Mouse (Mus musculus): ENCODE data around the gene Zfp580. TPM values are rescaled to one million over a fixed set of nuclear protein-coding genes. Genes with fewer than 3 reads are reported as not detected.

The Zfp580 gene
- total RNA-seq, 1 experiment: 3.3 TPM

DNA sequence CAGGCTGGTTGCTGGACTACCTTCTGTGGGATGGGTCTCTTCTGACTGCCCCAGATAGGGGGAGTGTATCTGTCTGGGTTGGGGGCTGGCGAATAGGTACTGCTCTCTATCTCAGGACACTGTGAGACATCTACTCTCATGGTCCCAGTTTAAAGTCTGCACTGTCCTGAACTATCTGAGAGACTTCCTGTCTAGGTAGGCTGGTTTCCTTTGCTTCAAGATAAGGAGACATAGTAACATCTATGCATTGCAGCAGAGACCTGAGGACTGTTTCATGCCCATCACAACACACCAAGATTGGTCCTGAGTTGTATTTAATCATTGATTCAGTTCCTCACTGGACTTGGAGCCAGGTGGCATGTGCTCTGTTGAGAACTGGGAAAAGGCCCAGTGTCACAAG, 34.2 kb downstream of the Zfp580 start:
- in situ Hi-C loops (cut with MboI; ENCODE audit: low sequenced_read_pairs in 2 of 2, unreplicated experiment in 2 of 2): no loop called here
- Histone ChIP-seq H3K9ac (ENCODE audit: insufficient read depth, low read depth, low read length, poor library complexity, severe bottlenecking) (no peak overlapping the region), H3K4me1 (ENCODE audit: control insufficient read depth in 2 of 2, insufficient read depth in 2 of 2, low read length in 2 of 2, poor library complexity in 1 of 2) (0 out of 4 replicates have a peak, but pooled peaks cover 0 to 2% of the 10 kb centered on the region in 2 experiments), H3K4me3 (ENCODE audit: insufficient read depth in 1 of 2, low read depth in 1 of 2, low read length in 2 of 2, poor library complexity in 1 of 2, severe bottlenecking in 1 of 2) (no peak overlapping the region), H3K36me3 (ENCODE audit: control insufficient read depth, insufficient read depth, low read length, poor library complexity, severe bottlenecking) (peaks cover 44% of the 10 kb centered on the region), H3K9me3 (ENCODE audit: control insufficient read depth, insufficient read depth, low read depth, low read length) (no peaks in the 10 kb centered on the region), H3K27ac (ENCODE audit: insufficient read depth, low read depth, low read length, poor library complexity, severe bottlenecking) (no peak overlapping the region)
- no peak for TF ChIP-seq MAFK (IDR thresholded peaks at IDR 0.05; ENCODE audit: insufficient read depth, low read depth, low read length)
- no peak for TF ChIP-seq CHD2 (IDR thresholded peaks at IDR 0.05; ENCODE audit: low read depth, low read length)
- TF ChIP-seq ZNF384 (IDR thresholded peaks at IDR 0.05; ENCODE audit: low read depth, low read length): no peak
- no peak for TF ChIP-seq ZC3H11A (IDR thresholded peaks at IDR 0.05; ENCODE audit: borderline replicate concordance, low read depth, low read length)
- no peak for TF ChIP-seq HCFC1 (IDR thresholded peaks at IDR 0.05; ENCODE audit: borderline replicate concordance, insufficient read depth, low read length)
- DNase-seq (ENCODE audit: low read depth, low spot score): no peak

DNA sequence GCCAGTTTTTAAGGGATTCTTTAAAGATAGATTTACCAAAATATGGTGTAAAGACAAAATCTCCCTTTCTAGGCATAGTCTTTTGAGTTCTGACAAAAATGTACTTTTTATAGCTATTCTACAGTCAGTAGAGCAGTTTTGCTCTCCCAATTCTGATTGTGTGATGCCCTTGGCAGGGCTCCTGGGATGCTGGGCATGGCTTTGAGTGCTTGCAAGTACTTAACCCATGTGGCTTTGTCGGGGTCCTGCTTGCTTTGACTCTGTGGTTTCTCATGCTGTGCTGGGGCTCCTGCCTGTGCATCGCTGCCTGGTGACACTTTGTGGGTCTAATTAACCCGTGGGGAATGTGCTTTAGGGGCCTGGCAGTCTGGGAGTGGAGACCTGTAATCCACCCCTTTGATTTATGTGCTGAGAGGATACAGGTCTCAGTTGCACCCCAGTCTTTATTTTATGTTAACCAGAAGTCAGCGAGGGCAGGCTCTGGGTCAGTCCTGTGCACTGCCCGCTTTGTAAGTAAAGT, 35.6 kb downstream of the Zfp580 start:
- no peaks in the 10 kb centered on the region for H3K4me1 ChIP-seq (ENCODE audit: control insufficient read depth in 2 of 2, insufficient read depth in 2 of 2, low read length in 2 of 2, poor library complexity in 1 of 2)
- no peak overlapping the region for H3K9ac ChIP-seq (ENCODE audit: insufficient read depth, low read depth, low read length, poor library complexity, severe bottlenecking)
- H3K36me3 ChIP-seq (ENCODE audit: control insufficient read depth, insufficient read depth, low read length, poor library complexity, severe bottlenecking): peaks cover 48% of the 10 kb centered on the region
- in situ Hi-C loops (cut with MboI; ENCODE audit: low sequenced_read_pairs in 2 of 2, unreplicated experiment in 2 of 2): no loop called here
- TF ChIP-seq ZC3H11A (IDR thresholded peaks at IDR 0.05; ENCODE audit: borderline replicate concordance, low read depth, low read length): no peak
- TF ChIP-seq CHD2 (IDR thresholded peaks at IDR 0.05; ENCODE audit: low read depth, low read length): no peak
- no peak for TF ChIP-seq ZNF384 (IDR thresholded peaks at IDR 0.05; ENCODE audit: low read depth, low read length)
- TF ChIP-seq MAFK (IDR thresholded peaks at IDR 0.05; ENCODE audit: insufficient read depth, low read depth, low read length): no peak
- TF ChIP-seq HCFC1 (IDR thresholded peaks at IDR 0.05; ENCODE audit: borderline replicate concordance, insufficient read depth, low read length): no peak
- H3K4me3 ChIP-seq (ENCODE audit: insufficient read depth in 1 of 2, low read depth in 1 of 2, low read length in 2 of 2, poor library complexity in 1 of 2, severe bottlenecking in 1 of 2): no peak overlapping the region
- DNase-seq (ENCODE audit: low read depth, low spot score): no peak
- no peak overlapping the region for H3K27ac ChIP-seq (ENCODE audit: insufficient read depth, low read depth, low read length, poor library complexity, severe bottlenecking)
- no peaks in the 10 kb centered on the region for H3K9me3 ChIP-seq (ENCODE audit: control insufficient read depth, insufficient read depth, low read depth, low read length)

DNA sequence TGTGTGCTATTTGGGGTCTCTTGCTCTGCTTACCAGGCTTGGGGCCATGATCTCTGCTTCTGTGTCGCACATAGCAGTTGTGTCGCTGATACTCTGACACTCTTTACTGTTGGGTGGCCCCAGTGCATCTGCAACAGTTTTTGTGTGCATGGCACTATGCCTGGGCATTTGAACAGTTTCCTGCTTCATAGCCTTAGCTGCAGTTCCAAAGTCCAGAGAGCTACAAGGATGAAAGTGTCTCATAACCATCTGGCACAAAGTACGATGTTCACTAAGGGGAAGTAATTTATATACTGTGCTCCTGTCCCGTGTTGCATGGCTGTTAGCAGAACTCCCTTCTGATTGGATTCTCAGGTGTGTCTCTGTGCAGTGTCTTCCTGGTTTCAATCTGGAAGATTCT, 36.5 kb downstream of the Zfp580 start:
- DNase-seq (ENCODE audit: low read depth, low spot score): no peak
- peaks cover 56% of the 10 kb centered on the region for H3K36me3 ChIP-seq (ENCODE audit: control insufficient read depth, insufficient read depth, low read length, poor library complexity, severe bottlenecking)
- no peak overlapping the region for H3K27ac ChIP-seq (ENCODE audit: insufficient read depth, low read depth, low read length, poor library complexity, severe bottlenecking)
- in situ Hi-C loops (cut with MboI; ENCODE audit: low sequenced_read_pairs in 2 of 2, unreplicated experiment in 2 of 2): no loop called here
- H3K9ac ChIP-seq (ENCODE audit: insufficient read depth, low read depth, low read length, poor library complexity, severe bottlenecking): no peak overlapping the region
- H3K4me1 ChIP-seq (ENCODE audit: control insufficient read depth in 2 of 2, insufficient read depth in 2 of 2, low read length in 2 of 2, poor library complexity in 1 of 2): no peaks in the 10 kb centered on the region
- no peaks in the 10 kb centered on the region for H3K9me3 ChIP-seq (ENCODE audit: control insufficient read depth, insufficient read depth, low read depth, low read length)
- no peak overlapping the region for H3K4me3 ChIP-seq (ENCODE audit: insufficient read depth in 1 of 2, low read depth in 1 of 2, low read length in 2 of 2, poor library complexity in 1 of 2, severe bottlenecking in 1 of 2)
- TF ChIP-seq HCFC1 (IDR thresholded peaks at IDR 0.05; ENCODE audit: borderline replicate concordance, insufficient read depth, low read length) (no peak), MAFK (IDR thresholded peaks at IDR 0.05; ENCODE audit: insufficient read depth, low read depth, low read length) (no peak), CHD2 (IDR thresholded peaks at IDR 0.05; ENCODE audit: low read depth, low read length) (no peak), ZNF384 (IDR thresholded peaks at IDR 0.05; ENCODE audit: low read depth, low read length) (no peak), ZC3H11A (IDR thresholded peaks at IDR 0.05; ENCODE audit: borderline replicate concordance, low read depth, low read length) (no peak)

DNA sequence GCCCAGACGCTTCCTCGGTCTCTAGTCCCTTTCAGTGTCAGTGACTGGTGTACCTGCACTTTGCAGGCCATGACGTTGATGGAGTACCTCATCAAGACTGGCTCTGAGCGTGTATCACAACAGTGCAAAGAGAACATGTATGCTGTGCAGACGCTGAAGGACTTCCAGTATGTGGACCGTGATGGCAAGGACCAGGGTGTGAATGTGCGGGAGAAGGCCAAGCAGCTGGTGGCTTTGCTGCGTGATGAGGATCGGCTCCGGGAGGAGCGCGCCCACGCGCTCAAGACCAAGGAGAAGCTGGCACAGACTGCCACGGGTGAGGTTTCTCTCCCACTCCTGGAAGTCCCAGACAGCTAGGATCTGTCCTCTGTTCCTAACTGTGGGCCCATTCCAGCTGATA, 38.5 kb downstream of the Zfp580 start:
- Histone ChIP-seq H3K9ac (ENCODE audit: insufficient read depth, low read depth, low read length, poor library complexity, severe bottlenecking) (no peak overlapping the region), H3K4me3 (ENCODE audit: insufficient read depth in 1 of 2, low read depth in 1 of 2, low read length in 2 of 2, poor library complexity in 1 of 2, severe bottlenecking in 1 of 2) (no peak overlapping the region), H3K36me3 (ENCODE audit: control insufficient read depth, insufficient read depth, low read length, poor library complexity, severe bottlenecking) (peaks cover 62% of the 10 kb centered on the region), H3K9me3 (ENCODE audit: control insufficient read depth, insufficient read depth, low read depth, low read length) (no peaks in the 10 kb centered on the region), H3K27ac (ENCODE audit: insufficient read depth, low read depth, low read length, poor library complexity, severe bottlenecking) (no peak overlapping the region), H3K4me1 (ENCODE audit: control insufficient read depth in 2 of 2, insufficient read depth in 2 of 2, low read length in 2 of 2, poor library complexity in 1 of 2) (no peaks in the 10 kb centered on the region)
- DNase-seq (ENCODE audit: low read depth, low spot score): no peak
- in situ Hi-C loops (cut with MboI; ENCODE audit: low sequenced_read_pairs in 2 of 2, unreplicated experiment in 2 of 2): no loop called here
- TF ChIP-seq CHD2 (IDR thresholded peaks at IDR 0.05; ENCODE audit: low read depth, low read length) (no peak), HCFC1 (IDR thresholded peaks at IDR 0.05; ENCODE audit: borderline replicate concordance, insufficient read depth, low read length) (no peak), ZNF384 (IDR thresholded peaks at IDR 0.05; ENCODE audit: low read depth, low read length) (no peak), ZC3H11A (IDR thresholded peaks at IDR 0.05; ENCODE audit: borderline replicate concordance, low read depth, low read length) (no peak), MAFK (IDR thresholded peaks at IDR 0.05; ENCODE audit: insufficient read depth, low read depth, low read length) (no peak)
